Mouse (Mus musculus): ENCODE data around the gene Stxbp5. TPM values are rescaled to one million over a fixed set of nuclear protein-coding genes. Genes with fewer than 3 reads are reported as not detected.

Gene Stxbp5
- polyA plus RNA-seq, 1 experiment from 2014 or later = 2.8 TPM

DNA sequence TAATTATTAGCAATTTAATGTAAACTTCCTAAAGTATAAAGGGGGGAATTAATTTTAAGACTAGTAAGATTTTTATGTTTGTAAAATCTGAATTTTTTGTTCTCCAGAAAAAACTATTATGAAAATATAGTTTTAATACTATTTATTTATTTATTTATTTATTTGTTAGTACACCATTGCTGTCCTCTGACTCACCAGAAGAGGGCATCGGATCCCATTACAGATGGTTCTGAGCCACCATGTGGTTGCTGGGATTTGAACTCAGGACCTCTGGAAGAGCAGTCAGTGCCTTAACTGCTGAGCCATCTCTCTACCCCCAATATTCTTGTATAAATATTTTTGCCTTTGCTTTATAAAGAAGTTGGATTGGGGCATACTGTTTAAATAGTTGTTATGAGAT is 104.5 kb downstream of the Stxbp5 start:
- no peak overlapping the region for H3K4me2 ChIP-seq (replicated peaks; ENCODE audit: low read depth)
- peak; percentile 21 for TF ChIP-seq CTCF (IDR thresholded peaks at IDR 0.05; ENCODE audit: low read depth)
- TF ChIP-seq EP300 (optimal IDR thresholded peaks at IDR 0.05) = no peak
- no peak overlapping the region for H3K4me3 ChIP-seq (ENCODE audit: low read depth, low read length)
- no peak overlapping the region for H3K27ac ChIP-seq (replicated peaks)
- DNase-seq (ENCODE audit: low spot score) (no peak), ATAC-seq (ENCODE audit: low FRiP score, low TSS enrichment) (no peak)
- 0 out of 2 replicates have a peak, but pooled peaks cover 4% of the 10 kb centered on the region for H3K36me3 ChIP-seq (ENCODE audit: control insufficient read depth, insufficient read depth, low read length)
- no peaks in the 10 kb centered on the region for H3K27me3 ChIP-seq (ENCODE audit: control insufficient read depth, insufficient read depth, low read length)
- H3K9ac ChIP-seq (ENCODE audit: low read length) = no peak overlapping the region
- WGBS = 92% methylated on average over 1 of the region's 1 CpGs
- H3K9me3 ChIP-seq (ENCODE audit: control insufficient read depth, low read length) = no peaks in the 10 kb centered on the region
- H3K4me1 ChIP-seq (replicated peaks; ENCODE audit: control insufficient read depth, insufficient read depth) = no peaks in the 10 kb centered on the region

DNA sequence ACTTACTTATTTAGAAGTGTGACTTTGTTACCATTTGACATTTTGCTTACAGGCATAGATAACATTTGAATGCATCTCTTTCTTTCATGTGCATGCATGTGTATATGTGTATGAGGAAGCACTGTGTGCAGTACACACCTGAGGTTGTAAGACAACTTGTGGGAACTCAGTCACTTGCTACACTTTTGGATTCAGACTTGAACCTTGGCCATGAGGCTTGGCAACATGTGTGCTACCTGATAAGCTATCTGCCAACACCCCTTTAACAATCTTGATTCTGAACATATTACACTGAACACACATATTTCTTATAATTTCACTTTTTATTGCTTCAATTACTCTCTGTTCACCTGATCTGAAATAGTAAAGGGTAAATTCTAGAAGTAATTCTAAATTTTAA is 106.5 kb downstream of the Stxbp5 start:
- no peak for ATAC-seq (ENCODE audit: low FRiP score, low TSS enrichment)
- H3K36me3 ChIP-seq (ENCODE audit: control insufficient read depth, insufficient read depth, low read length) = 0 out of 2 replicates have a peak, but pooled peaks cover 4% of the 10 kb centered on the region
- TF ChIP-seq CTCF (IDR thresholded peaks at IDR 0.05; ENCODE audit: low read depth) = no peak
- TF ChIP-seq EP300 (optimal IDR thresholded peaks at IDR 0.05) = no peak

DNA sequence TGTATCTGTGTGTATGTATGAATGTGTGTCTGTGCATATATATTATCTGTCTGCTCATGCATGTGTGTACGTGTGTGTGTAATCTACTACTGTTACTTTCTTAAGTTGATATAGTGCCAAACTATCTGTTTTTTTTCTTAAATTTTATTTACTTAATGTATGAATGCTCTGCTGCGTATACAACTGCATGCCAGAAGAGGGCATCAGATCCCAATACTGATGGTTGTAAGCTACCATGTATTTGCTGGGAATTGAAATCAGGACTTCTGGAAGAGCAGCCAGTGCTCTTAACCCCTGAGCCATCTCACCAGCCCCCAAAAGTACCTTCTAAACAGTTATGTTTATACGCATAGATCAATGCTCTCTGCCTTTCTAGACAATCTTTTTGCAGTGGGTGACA is 109.9 kb downstream of the Stxbp5 start:
- Histone ChIP-seq H3K36me3 (ENCODE audit: control insufficient read depth, insufficient read depth, low read length) (no peaks in the 10 kb centered on the region), H3K4me1 (replicated peaks; ENCODE audit: control insufficient read depth, insufficient read depth) (no peaks in the 10 kb centered on the region), H3K4me3 (ENCODE audit: low read depth, low read length) (no peak overlapping the region), H3K27me3 (ENCODE audit: control insufficient read depth, insufficient read depth, low read length) (no peaks in the 10 kb centered on the region), H3K4me2 (replicated peaks; ENCODE audit: low read depth) (no peak overlapping the region), H3K9me3 (ENCODE audit: control insufficient read depth, low read length) (no peaks in the 10 kb centered on the region), H3K27ac (replicated peaks) (no peak overlapping the region), H3K9ac (ENCODE audit: low read length) (no peak overlapping the region)
- peak; percentile 56 for TF ChIP-seq CTCF (IDR thresholded peaks at IDR 0.05; ENCODE audit: low read depth)
- no peak for TF ChIP-seq EP300 (optimal IDR thresholded peaks at IDR 0.05)
- WGBS = 79% methylated on average over 3 of the region's 3 CpGs
- ATAC-seq (ENCODE audit: low FRiP score, low TSS enrichment) = no peak
- no peak for DNase-seq (ENCODE audit: low spot score)

More for the DNA sequence above, 106.5 kb downstream of the Stxbp5 start:
- Histone ChIP-seq H3K9ac (ENCODE audit: low read length) (no peak overlapping the region), H3K4me2 (replicated peaks; ENCODE audit: low read depth) (no peak overlapping the region), H3K27me3 (ENCODE audit: control insufficient read depth, insufficient read depth, low read length) (no peaks in the 10 kb centered on the region), H3K9me3 (ENCODE audit: control insufficient read depth, low read length) (no peaks in the 10 kb centered on the region), H3K4me1 (replicated peaks; ENCODE audit: control insufficient read depth, insufficient read depth) (no peaks in the 10 kb centered on the region), H3K4me3 (ENCODE audit: low read depth, low read length) (no peak overlapping the region), H3K27ac (replicated peaks) (no peak overlapping the region)
- DNase-seq (ENCODE audit: low spot score) = no peak

DNA sequence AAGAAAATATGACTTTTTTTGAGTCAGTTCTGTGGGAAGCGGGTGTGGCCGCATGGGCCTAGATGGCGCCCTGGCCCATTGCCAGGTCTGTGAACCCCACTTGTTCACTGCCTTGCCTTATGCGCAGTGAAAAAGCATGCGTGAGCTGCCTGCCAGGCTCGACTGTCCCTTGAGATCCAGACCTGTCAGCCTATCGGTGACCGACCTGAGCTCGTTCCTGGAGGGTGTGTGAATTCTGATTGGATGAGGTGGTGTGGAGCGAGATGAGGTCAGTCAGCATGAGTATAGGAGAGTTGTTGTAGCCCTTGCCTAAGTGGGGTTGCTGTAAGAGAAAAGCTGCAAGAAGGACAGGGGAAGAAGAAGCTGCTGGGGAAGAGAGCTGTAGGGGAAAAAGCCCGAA is 114.4 kb downstream of the Stxbp5 start:
- no peak for ATAC-seq (ENCODE audit: low FRiP score, low TSS enrichment)
- no peaks in the 10 kb centered on the region for H3K36me3 ChIP-seq (ENCODE audit: control insufficient read depth, insufficient read depth, low read length)
- DNase-seq (ENCODE audit: low spot score) = no peak
- H3K4me3 ChIP-seq (ENCODE audit: low read depth, low read length) = no peak overlapping the region
- TF ChIP-seq EP300 (optimal IDR thresholded peaks at IDR 0.05) = no peak
- no peak for TF ChIP-seq CTCF (IDR thresholded peaks at IDR 0.05; ENCODE audit: low read depth)
- H3K4me1 ChIP-seq (replicated peaks; ENCODE audit: control insufficient read depth, insufficient read depth) = no peaks in the 10 kb centered on the region
- H3K4me2 ChIP-seq (replicated peaks; ENCODE audit: low read depth) = no peak overlapping the region
- no peak overlapping the region for H3K27ac ChIP-seq (replicated peaks)
- 85% methylated on average over 11 of the region's 11 CpGs for whole genome bisulfite sequencing
- no peak overlapping the region for H3K9ac ChIP-seq (ENCODE audit: low read length)
- no peaks in the 10 kb centered on the region for H3K9me3 ChIP-seq (ENCODE audit: control insufficient read depth, low read length)
- no peaks in the 10 kb centered on the region for H3K27me3 ChIP-seq (ENCODE audit: control insufficient read depth, insufficient read depth, low read length)

DNA sequence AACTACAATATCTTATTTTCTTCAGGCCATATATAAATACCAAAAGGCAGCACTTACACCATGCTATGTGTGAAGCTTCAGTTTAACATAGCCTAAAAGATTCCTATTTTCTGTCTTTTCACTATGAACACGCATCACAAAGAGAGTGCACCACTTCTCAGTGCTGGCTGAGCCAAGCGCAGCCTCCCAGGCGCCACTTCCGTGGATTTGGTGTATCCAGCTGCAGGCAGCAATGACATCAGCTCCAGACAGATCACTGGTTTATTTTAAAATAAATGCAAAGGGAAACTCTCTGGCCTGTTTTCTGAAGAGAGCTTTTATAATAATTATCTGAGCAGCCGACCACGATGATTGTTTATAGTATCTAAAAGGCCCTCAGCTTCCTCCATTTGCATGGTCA is 115.2 kb downstream of the Stxbp5 start:
- Histone ChIP-seq H3K9ac (ENCODE audit: low read length) (no peak overlapping the region), H3K4me3 (ENCODE audit: low read depth, low read length) (no peak overlapping the region), H3K27ac (replicated peaks) (no peak overlapping the region), H3K27me3 (ENCODE audit: control insufficient read depth, insufficient read depth, low read length) (no peaks in the 10 kb centered on the region), H3K36me3 (ENCODE audit: control insufficient read depth, insufficient read depth, low read length) (no peaks in the 10 kb centered on the region), H3K9me3 (ENCODE audit: control insufficient read depth, low read length) (no peaks in the 10 kb centered on the region), H3K4me1 (replicated peaks; ENCODE audit: control insufficient read depth, insufficient read depth) (no peaks in the 10 kb centered on the region), H3K4me2 (replicated peaks; ENCODE audit: low read depth) (no peak overlapping the region)
- TF ChIP-seq CTCF (IDR thresholded peaks at IDR 0.05; ENCODE audit: low read depth) (no peak), EP300 (optimal IDR thresholded peaks at IDR 0.05) (no peak)
- WGBS = 37% methylated on average over 6 of the region's 6 CpGs
- ATAC-seq (ENCODE audit: low FRiP score, low TSS enrichment) (no peak), DNase-seq (ENCODE audit: low spot score) (no peak)

DNA sequence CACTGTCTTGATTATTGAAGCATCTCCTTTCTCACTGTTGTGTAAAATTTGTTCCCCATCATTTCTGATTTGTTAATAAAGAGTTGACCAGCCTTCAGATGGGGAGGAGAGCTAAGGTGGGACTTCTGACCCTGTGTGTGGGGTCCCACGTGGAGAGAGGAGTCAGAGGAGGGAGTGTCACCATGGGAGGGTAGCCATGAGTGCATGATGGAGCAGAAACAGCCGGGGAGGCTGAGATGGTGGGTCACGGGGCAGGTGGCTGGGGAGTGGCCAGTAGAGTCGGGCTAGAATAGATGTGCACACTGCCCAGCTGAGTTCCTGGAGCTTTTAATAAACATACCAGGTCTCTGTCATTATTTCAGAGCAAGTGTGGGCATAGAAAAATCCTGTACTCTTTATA is 121.0 kb downstream of the Stxbp5 start:
- H3K4me3 ChIP-seq (ENCODE audit: low read depth, low read length) = no peak overlapping the region
- WGBS = 52% methylated on average over 4 of the region's 4 CpGs
- no peak overlapping the region for H3K27ac ChIP-seq (replicated peaks)
- H3K4me2 ChIP-seq (replicated peaks; ENCODE audit: low read depth) = no peak overlapping the region
- ATAC-seq (ENCODE audit: low FRiP score, low TSS enrichment) (no peak), DNase-seq (ENCODE audit: low spot score) (no peak)
- TF ChIP-seq EP300 (optimal IDR thresholded peaks at IDR 0.05) (no peak), CTCF (IDR thresholded peaks at IDR 0.05; ENCODE audit: low read depth) (no peak)
- H3K4me1 ChIP-seq (replicated peaks; ENCODE audit: control insufficient read depth, insufficient read depth) = no peaks in the 10 kb centered on the region
- no peaks in the 10 kb centered on the region for H3K27me3 ChIP-seq (ENCODE audit: control insufficient read depth, insufficient read depth, low read length)
- no peaks in the 10 kb centered on the region for H3K36me3 ChIP-seq (ENCODE audit: control insufficient read depth, insufficient read depth, low read length)
- no peaks in the 10 kb centered on the region for H3K9me3 ChIP-seq (ENCODE audit: control insufficient read depth, low read length)
- no peak overlapping the region for H3K9ac ChIP-seq (ENCODE audit: low read length)

Data from stomach, postnatal 0 days (tissue).